Mouse (Mus musculus) gastrocnemius, postnatal 25 days (tissue): ENCODE data around the gene Strap. TPM values are rescaled to one million over a fixed set of nuclear protein-coding genes. Genes with fewer than 3 reads are reported as not detected.

ENCODE experiments used
- DNase-seq: peaks from one replicate; pipeline ENCODE4 v3.0.0; 2022
- total RNA-seq, 2 experiments: library from RNA; stranded (reverse); gene quantifications; 1 replicate in 1 of 2; 2 replicates in 1 of 2; pipeline ENCODE4 v1.2.3; 2021

Gene Strap
- total RNA-seq, 2 experiments from 2014 or later, result 74.4 to 78.2 TPM

- DNase-seq, result no peak
These were observed 39.3 kb downstream of the Strap start for GRCm38 (mm10) chr6:137774166-137774565.

GRCm38 (mm10) chr6:137775159-137775558, 40.3 kb downstream of the Strap start:
- DNase-seq, result no peak

- DNase-seq, result no peak
These were observed 42.1 kb downstream of the Strap start for GRCm38 (mm10) chr6:137776981-137777380.

GRCm38 (mm10) chr6:137783899-137784637, 49.2 kb downstream of the Strap start:
- DNase-seq, result no peak

- DNase-seq, result no peak
These were observed 54.2 kb downstream of the Strap start for GRCm38 (mm10) chr6:137788976-137789590.

- no peak for DNase-seq
These were observed 54.8 kb downstream of the Strap start for GRCm38 (mm10) chr6:137789658-137790057.

GRCm38 (mm10) chr6:137795494-137795893, 60.6 kb downstream of the Strap start:
- DNase-seq, result no peak

GRCm38 (mm10) chr6:137796596-137797567, 62.0 kb downstream of the Strap start:
- no peak for DNase-seq

GRCm38 (mm10) chr6:137799253-137799652, 64.4 kb downstream of the Strap start:
- no peak for DNase-seq

Other genes with a start within 250 kb of the Strap start
- 1 to 10 TPM; 4.7 to 6.0 TPM for gene Eps8, start 80.2 kb upstream of the Strap start, total RNA-seq
- gene Dera, start 19.5 kb downstream of the Strap start, total RNA-seq, result 10 to 100 TPM; 10.4 to 11.0 TPM